Mouse (Mus musculus): ENCODE measurements around the gene Srpr.

DNA sequence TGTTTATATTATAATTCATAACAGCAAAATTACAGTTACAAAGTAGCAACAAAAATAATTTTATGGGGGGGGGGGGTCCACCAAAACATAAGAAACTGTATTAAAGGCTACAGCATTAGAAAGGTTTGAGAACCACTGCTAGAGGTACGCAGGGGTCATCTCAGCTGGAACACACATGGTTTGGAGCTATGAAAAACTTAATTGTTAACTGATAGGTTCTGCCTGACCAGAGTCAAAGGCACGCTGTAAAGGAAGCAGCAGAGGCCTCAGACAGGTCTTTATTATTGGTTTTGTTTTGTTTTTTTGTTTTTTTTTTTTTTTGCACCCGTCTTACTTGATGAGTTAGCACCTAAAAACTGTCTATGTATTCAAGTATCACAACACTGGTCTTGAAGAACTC lies 41.5 kb upstream of the Srpr start:
- no peak for TF ChIP-seq CTCF (IDR thresholded peaks at IDR 0.05; ENCODE audit: extremely low read depth, insufficient read depth, low read length)
- TF ChIP-seq POLR2A (IDR thresholded peaks at IDR 0.05; ENCODE audit: extremely low read depth, insufficient read depth, low read length): no peak

Measured in cortical plate, adult 2 months (tissue).